Mouse (Mus musculus) G1E (cell line): ENCODE data around the gene Asic2. TPM values are rescaled to one million over a fixed set of nuclear protein-coding genes. Genes with fewer than 3 reads are reported as not detected.

Source experiments
- ATAC-seq: 2 replicates; pipeline ENCODE4 v1.8.0; 2016; ENCODE audit warnings: mild to moderate bottlenecking; ENCODE audit not compliant: insufficient number of reproducible peaks, poor library complexity, low FRiP score, severe bottlenecking; ENCODE audit errors: extremely low read depth
- DNase-seq: peaks from one replicate; pipeline ENCODE4 v3.0.0; 2012; ENCODE audit warnings: low spot score
- H3K27me3 ChIP-seq: 2 replicates; pipeline ENCODE4 v1.6.1; 2012; ENCODE audit warnings: mild to moderate bottlenecking, low read length, inconsistent platforms; ENCODE audit not compliant: insufficient read depth
- H3K36me3 ChIP-seq: replicated peaks from 2 replicates; pipeline ENCODE3; 2012; ENCODE audit warnings: mild to moderate bottlenecking, inconsistent platforms
- H3K4me1 ChIP-seq: 2 replicates; pipeline ENCODE4 v1.6.1; 2012; ENCODE audit warnings: low read depth, low read length, inconsistent platforms, mixed read lengths; ENCODE audit not compliant: insufficient read depth
- H3K4me3 ChIP-seq: 2 replicates; pipeline ENCODE4 v1.5.1; 2012; ENCODE audit warnings: low read depth, mild to moderate bottlenecking, inconsistent platforms, low read length, moderate library complexity, mixed read lengths
- H3K9me3 ChIP-seq: replicated peaks from 2 replicates; pipeline ENCODE4 v1.6.1; 2012; ENCODE audit warnings: inconsistent platforms
- CTCF ChIP-seq: IDR thresholded peaks from 2 replicates; pipeline ENCODE4 v1.5.1; 2012; ENCODE audit warnings: low read depth, low read length, inconsistent platforms, mixed read lengths
- GATA1 ChIP-seq: IDR thresholded peaks from 2 replicates; pipeline ENCODE4 v1.6.1; 2012; ENCODE audit warnings: borderline replicate concordance, low read length, inconsistent platforms, mixed read lengths
- GATA2 ChIP-seq: IDR thresholded peaks from 2 replicates; pipeline ENCODE4 v1.6.1; 2012; ENCODE audit warnings: low read depth, low read length, inconsistent platforms, borderline replicate concordance
- POLR2AphosphoS5 ChIP-seq: IDR thresholded peaks from 2 replicates; pipeline ENCODE4 v1.6.1; 2012; ENCODE audit warnings: low read depth, low read length, inconsistent platforms; ENCODE audit not compliant: insufficient replicate concordance
- TAL1 ChIP-seq: conservative IDR thresholded peaks from 2 replicates; pipeline ENCODE4 v1.6.1; 2012; ENCODE audit warnings: low read depth, low read length, inconsistent platforms, mixed read lengths
- polyA plus RNA-seq: library from polyadenylated mRNA; stranded (reverse); fragments of >175 nt; gene quantifications from 2 replicates; pipeline ENCODE4 v1.2.3, GENCODE M21; 2012
- total RNA-seq, 2 experiments: library from RNA; stranded (forward) in 1 of 2; stranded (reverse) in 1 of 2; fragments of 200-1000 nt in 1 of 2; fragments of >200 nt in 1 of 2; fragmentation: Nextera tagmentation in 1 of 2; gene quantifications; 2 replicates each; pipeline ENCODE4 v1.2.3; 2014 to 2017

Gene Asic2
- total and polyA plus RNA-seq, 3 experiments: 0.16 TPM; not detected in 2

GRCm38 (mm10) chr11:80903426-80903825, 1064.8 kb downstream of the Asic2 start:
- Histone ChIP-seq H3K36me3 (no peaks in the 10 kb centered on the region), H3K9me3 (peaks cover 53% of the 10 kb centered on the region), H3K27me3 (no peaks in the 10 kb centered on the region), H3K4me1 (no peaks in the 10 kb centered on the region), H3K4me3 (no peak overlapping the region)
- TF ChIP-seq CTCF (no peak), GATA2 (no peak), GATA1 (no peak), POLR2AphosphoS5 (no peak), TAL1 (no peak)
- DNase-seq: no peak
- no peak for ATAC-seq

- H3K4me1 ChIP-seq: no peaks in the 10 kb centered on the region
- ATAC-seq: no peak
- H3K9me3 ChIP-seq: peaks cover 46% of the 10 kb centered on the region
- H3K4me3 ChIP-seq: no peak overlapping the region
- TF ChIP-seq TAL1 (no peak), GATA1 (no peak), POLR2AphosphoS5 (no peak), CTCF (no peak), GATA2 (no peak)
- no peaks in the 10 kb centered on the region for H3K36me3 ChIP-seq
- DNase-seq: no peak
- H3K27me3 ChIP-seq: no peaks in the 10 kb centered on the region
Observed at GRCm38 (mm10) chr11:80902664-80903063, 1065.6 kb downstream of the Asic2 start.

- TF ChIP-seq GATA1 (no peak), GATA2 (no peak), CTCF (no peak), TAL1 (no peak), POLR2AphosphoS5 (no peak)
- DNase-seq (no peak), ATAC-seq (no peak)
- no peak overlapping the region for H3K4me3 ChIP-seq
- no peaks in the 10 kb centered on the region for H3K27me3 ChIP-seq
- no peaks in the 10 kb centered on the region for H3K4me1 ChIP-seq
- peaks cover 38% of the 10 kb centered on the region for H3K9me3 ChIP-seq
- no peaks in the 10 kb centered on the region for H3K36me3 ChIP-seq
Observed at GRCm38 (mm10) chr11:80900555-80900954, 1067.7 kb downstream of the Asic2 start.

GRCm38 (mm10) chr11:80895853-80896252, 1072.4 kb downstream of the Asic2 start:
- H3K4me3 ChIP-seq: no peak overlapping the region
- no peaks in the 10 kb centered on the region for H3K4me1 ChIP-seq
- H3K9me3 ChIP-seq: peaks cover 50% of the 10 kb centered on the region
- H3K36me3 ChIP-seq: no peaks in the 10 kb centered on the region
- DNase-seq (no peak), ATAC-seq (no peak)
- H3K27me3 ChIP-seq: no peaks in the 10 kb centered on the region
- TF ChIP-seq GATA1 (no peak), CTCF (no peak), GATA2 (no peak), TAL1 (no peak)

GRCm38 (mm10) chr11:80889336-80890063, 1078.8 kb downstream of the Asic2 start:
- Histone ChIP-seq H3K27me3 (no peaks in the 10 kb centered on the region), H3K4me1 (no peaks in the 10 kb centered on the region), H3K36me3 (no peaks in the 10 kb centered on the region), H3K4me3 (no peak overlapping the region), H3K9me3 (peaks cover 83% of the 10 kb centered on the region)
- DNase-seq (no peak), ATAC-seq (no peak)
- no peak for TF ChIP-seq TAL1

GRCm38 (mm10) chr11:80887021-80887420, 1081.2 kb downstream of the Asic2 start:
- no peaks in the 10 kb centered on the region for H3K27me3 ChIP-seq
- no peaks in the 10 kb centered on the region for H3K36me3 ChIP-seq
- peaks cover 87% of the 10 kb centered on the region for H3K9me3 ChIP-seq
- H3K4me3 ChIP-seq: no peak overlapping the region
- no peaks in the 10 kb centered on the region for H3K4me1 ChIP-seq
- no peak for DNase-seq
- TF ChIP-seq POLR2AphosphoS5 (no peak), GATA2 (no peak), TAL1 (no peak), GATA1 (no peak), CTCF (no peak)
- no peak for ATAC-seq
